8 mouse cellular contexts compared by ENCODE assay signal in the genomic region with DNA sequence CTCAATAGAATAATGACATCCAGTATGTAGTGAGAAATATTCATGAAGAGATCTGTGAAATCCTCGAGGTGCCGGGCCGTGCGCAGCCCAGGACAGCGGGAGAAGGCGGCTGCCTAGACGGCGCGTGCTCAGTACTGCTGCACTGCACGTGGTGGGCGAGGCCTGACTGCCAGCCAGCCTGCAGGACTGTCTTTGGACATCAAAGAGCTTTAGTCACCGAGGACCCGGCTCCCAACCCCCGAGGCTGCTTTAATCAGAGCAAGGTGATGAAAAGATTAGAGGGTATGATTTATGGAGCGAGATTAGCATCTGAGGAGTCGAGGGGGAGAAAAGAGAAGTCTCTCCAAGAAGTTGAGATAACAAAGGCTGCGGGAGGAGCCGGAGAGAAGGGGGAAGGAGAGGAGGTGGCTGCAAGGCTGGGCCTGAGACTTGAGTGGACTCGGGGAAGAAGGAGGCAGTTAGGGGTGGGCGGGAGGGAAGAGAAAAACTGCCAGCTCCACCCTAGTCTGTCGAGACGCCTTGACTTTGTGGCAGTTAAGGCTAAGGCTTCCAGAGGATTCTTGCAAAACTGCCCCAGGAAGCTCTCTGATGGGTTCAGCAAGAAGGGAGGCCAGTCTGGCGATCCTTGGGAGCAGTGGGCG.
DNase-seq lines count a peak whose midpoint lies in the region; ATAC-seq and TF ChIP-seq lines count a peak whose summit lies in the region.

No protein-coding gene starts in this region.

- no peak for TF ChIP-seq CTCF in hindbrain, postnatal 0 days (IDR thresholded peaks at IDR 0.05; ENCODE audit: low read depth)

- peaks cover 48% of the 10 kb centered on the region for H3K27me3 ChIP-seq in hindbrain, embryonic 13.5 days
- 0 out of 2 replicates have a peak, but pooled peaks cover 4% of the 10 kb centered on the region for H3K27me3 ChIP-seq in hindbrain, postnatal 0 days (ENCODE audit: insufficient read depth, low read length)
- H3K27me3 ChIP-seq in limb, embryonic 11.5 days (ENCODE audit: control insufficient read depth, insufficient read depth, low read length), result peaks cover 13% of the 10 kb centered on the region

- H3K4me3 ChIP-seq in hindbrain, embryonic 13.5 days, result no peak overlapping the region
- H3K4me3 ChIP-seq in hindbrain, postnatal 0 days (ENCODE audit: low read length), result no peak overlapping the region
- H3K4me3 ChIP-seq in limb, embryonic 11.5 days (ENCODE audit: low read depth, low read length), result no peak overlapping the region

- ATAC-seq in hindbrain, embryonic 13.5 days (ENCODE audit: low FRiP score), result 0 out of 2 replicates have a peak, but pooled peaks have one; percentile 48
- no peak for ATAC-seq in hindbrain, postnatal 0 days
- ATAC-seq in limb, embryonic 11.5 days (ENCODE audit: insufficient number of reproducible peaks, low FRiP score, low TSS enrichment, low read depth), result no peak
- no peak for ATAC-seq in activated CD4-positive, CD25-positive, alpha-beta regulatory T cell, adult 4 months

- H3K36me3 ChIP-seq in hindbrain, embryonic 13.5 days, result no peaks in the 10 kb centered on the region
- H3K36me3 ChIP-seq in hindbrain, postnatal 0 days (ENCODE audit: insufficient read depth, low read length), result no peaks in the 10 kb centered on the region
- no peaks in the 10 kb centered on the region for H3K36me3 ChIP-seq in limb, embryonic 11.5 days (ENCODE audit: control insufficient read depth, insufficient read depth, low read length)

- H3K9me3 ChIP-seq in hindbrain, embryonic 13.5 days, result no peaks in the 10 kb centered on the region
- H3K9me3 ChIP-seq in hindbrain, postnatal 0 days (ENCODE audit: low read length), result no peaks in the 10 kb centered on the region
- H3K9me3 ChIP-seq in limb, embryonic 11.5 days (ENCODE audit: control insufficient read depth, low read length), result no peaks in the 10 kb centered on the region

- no peak overlapping the region for H3K4me2 ChIP-seq in hindbrain, embryonic 13.5 days
- H3K4me2 ChIP-seq in hindbrain, postnatal 0 days (ENCODE audit: low read depth, low read length), result no peak overlapping the region
- H3K4me2 ChIP-seq in limb, embryonic 11.5 days (ENCODE audit: low read depth, severe bottlenecking), result no peak overlapping the region

- DNase-seq in hindbrain, postnatal 0 days (ENCODE audit: low spot score), result no peak
- peak; percentile 61 for DNase-seq in urinary bladder, postnatal 14 days (ENCODE audit: low spot score)
- DNase-seq in urinary bladder, postnatal 10 days (ENCODE audit: low spot score), result no peak
- peak; percentile 64 for DNase-seq in limb, embryonic 11.5 days (ENCODE audit: low spot score)
- DNase-seq in testis, postnatal 10 days (ENCODE audit: low spot score), result peak; percentile 49
- no peak for DNase-seq in spleen, postnatal 10 days (ENCODE audit: low spot score in 2 of 2)

- no peak overlapping the region for H3K27ac ChIP-seq in hindbrain, embryonic 13.5 days
- no peak overlapping the region for H3K27ac ChIP-seq in hindbrain, postnatal 0 days
- no peak overlapping the region for H3K27ac ChIP-seq in limb, embryonic 11.5 days (replicated peaks; ENCODE audit: low read depth, low read length)

- H3K9ac ChIP-seq in hindbrain, embryonic 13.5 days, result no peak overlapping the region
- no peak overlapping the region for H3K9ac ChIP-seq in hindbrain, postnatal 0 days (replicated peaks; ENCODE audit: low read length)
- no peak overlapping the region for H3K9ac ChIP-seq in limb, embryonic 11.5 days (ENCODE audit: low read length)

- H3K4me1 ChIP-seq in hindbrain, embryonic 13.5 days (replicated peaks), result peaks cover 27% of the 10 kb centered on the region
- H3K4me1 ChIP-seq in hindbrain, postnatal 0 days (ENCODE audit: insufficient read depth, low read length), result no peaks in the 10 kb centered on the region
- H3K4me1 ChIP-seq in limb, embryonic 11.5 days (ENCODE audit: control insufficient read depth, insufficient read depth, low read length), result no peaks in the 10 kb centered on the region

- WGBS in hindbrain, embryonic 13.5 days, result 31% methylated on average over 24 of the region's 24 CpGs
- 35% methylated on average over 24 of the region's 24 CpGs for WGBS in hindbrain, postnatal 0 days
- 6% methylated on average over 24 of the region's 24 CpGs for WGBS in limb, embryonic 11.5 days

Comparison
In these comparisons a context has a peak if more than half of its experiments do, and no peak if none do; other contexts are left out.
1. DNase-seq: peak in urinary bladder, postnatal 14 days (single experiment), limb, embryonic 11.5 days (single experiment) and testis, postnatal 10 days (single experiment); none in hindbrain, postnatal 0 days (single experiment), urinary bladder, postnatal 10 days (single experiment) and spleen, postnatal 10 days (0 of 2).